Mouse (Mus musculus) kidney, embryonic 14.5 days (tissue): Measurements from ENCODE around the gene Utp4. TPM values are rescaled to one million over a fixed set of nuclear protein-coding genes. Genes with fewer than 3 reads are reported as not detected.

Source experiments
- ATAC-seq: fragments of 200-750 bp; cut with Nextera tagmentation; 2 replicates; pipeline ENCODE4 v1.8.0; 2017; ENCODE audit warnings: moderate number of reproducible peaks, mild to moderate bottlenecking, moderate TSS enrichment, moderate library complexity; ENCODE audit not compliant: low FRiP score, low TSS enrichment
- H3K27ac ChIP-seq: fragments of 300-500 bp; sonication (generic); 2 replicates; pipeline ENCODE4 v1.5.1; 2014; ENCODE audit warnings: low read depth, mild to moderate bottlenecking, low read length, moderate library complexity, mixed read lengths
- H3K27me3 ChIP-seq: fragments of 300-500 bp; sonication (generic); 2 replicates; pipeline ENCODE4 v1.6.1; 2014; ENCODE audit warnings: mild to moderate bottlenecking, low read length; ENCODE audit not compliant: control insufficient read depth, insufficient read depth
- H3K36me3 ChIP-seq: fragments of 300-500 bp; sonication (generic); 2 replicates; pipeline ENCODE4 v1.6.1; 2014; ENCODE audit warnings: low read length, mixed read lengths; ENCODE audit not compliant: control insufficient read depth, insufficient read depth
- H3K4me1 ChIP-seq: fragments of 300-500 bp; sonication (generic); 2 replicates; pipeline ENCODE4 v1.6.1; 2014; ENCODE audit warnings: low read length, mixed read lengths; ENCODE audit not compliant: control insufficient read depth, insufficient read depth
- H3K4me2 ChIP-seq: fragments of 300-500 bp; sonication (generic); replicated peaks from 2 replicates; pipeline ENCODE4 v1.6.1; 2014; ENCODE audit warnings: low read depth, mild to moderate bottlenecking, low read length
- H3K4me3 ChIP-seq: fragments of 300-500 bp; sonication (generic); 2 replicates; pipeline ENCODE4 v1.5.1; 2014; ENCODE audit warnings: mild to moderate bottlenecking, low read length
- H3K9ac ChIP-seq: fragments of 300-500 bp; sonication (generic); 2 replicates; pipeline ENCODE4 v1.6.1; 2014; ENCODE audit warnings: low read depth, mild to moderate bottlenecking, low read length, moderate library complexity
- H3K9me3 ChIP-seq: fragments of 300-500 bp; sonication (generic); 2 replicates; pipeline ENCODE4 v1.6.1; 2016; ENCODE audit warnings: low read length; ENCODE audit not compliant: control insufficient read depth
- WGBS: fragments of 180-500 bp; shearing (Covaris S2); extraction: QIAGEN DNeasy Blood & Tissue Kit; methylation state at CpG from one replicate; pipeline ENCODE4 v1.1.7; 2014; 5-methylcytosine and 5-hydroxymethylcytosine counted together
- polyA plus RNA-seq: library from polyadenylated mRNA; unstranded; fragments of >200 nt; fragmentation: Nextera tagmentation; extraction: Ambion mirVana; gene quantifications from 2 replicates; pipeline ENCODE4 v1.2.1, GENCODE M21; 2014

Utp4 gene
- polyA plus RNA-seq, 1 experiment from 2014 or later = 92.6 TPM

DNA sequence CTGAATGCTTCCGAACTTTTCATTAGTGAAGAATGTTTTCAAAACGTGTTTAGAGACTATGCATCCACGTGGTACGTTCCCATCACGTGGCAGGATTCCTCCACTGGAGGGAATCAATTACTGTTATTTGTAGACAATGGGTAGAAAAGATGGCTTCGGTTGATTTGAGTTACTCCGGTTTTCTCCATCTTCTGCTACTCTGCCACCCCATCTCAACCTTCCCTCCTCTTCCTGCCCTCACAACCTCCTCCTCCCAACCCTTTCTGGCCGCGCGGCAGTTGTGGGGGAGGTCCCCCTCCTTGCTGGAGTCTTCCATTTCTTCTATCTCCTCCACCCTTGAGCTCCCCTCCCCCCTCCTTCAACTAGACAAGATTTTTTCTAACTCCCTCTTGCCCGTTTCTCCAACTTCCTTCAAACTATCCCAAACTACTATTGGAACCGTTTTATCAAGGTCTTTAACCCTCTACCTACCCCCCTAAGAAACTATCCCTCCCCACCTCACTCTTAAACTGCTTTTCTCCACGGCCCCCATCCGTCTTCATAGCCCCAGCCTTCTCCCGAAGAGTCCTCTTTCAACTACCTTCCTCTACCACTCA lies 1.1 kb upstream of the Utp4 start:
- H3K36me3 ChIP-seq = peaks cover 19% of the 10 kb centered on the region
- peak overlapping the region; percentile 91 for H3K4me3 ChIP-seq
- ATAC-seq = 0 out of 2 replicates have a peak, but pooled peaks have one; percentile 22
- no peaks in the 10 kb centered on the region for H3K27me3 ChIP-seq
- H3K9me3 ChIP-seq = no peaks in the 10 kb centered on the region
- H3K9ac ChIP-seq = peak overlapping the region; percentile 99
- H3K4me2 ChIP-seq = peak overlapping the region; percentile 60
- H3K4me1 ChIP-seq = peaks cover 20% of the 10 kb centered on the region
- H3K27ac ChIP-seq = peak overlapping the region; percentile 98
- under 1% methylated on average over 15 of the region's 15 CpGs for WGBS

DNA sequence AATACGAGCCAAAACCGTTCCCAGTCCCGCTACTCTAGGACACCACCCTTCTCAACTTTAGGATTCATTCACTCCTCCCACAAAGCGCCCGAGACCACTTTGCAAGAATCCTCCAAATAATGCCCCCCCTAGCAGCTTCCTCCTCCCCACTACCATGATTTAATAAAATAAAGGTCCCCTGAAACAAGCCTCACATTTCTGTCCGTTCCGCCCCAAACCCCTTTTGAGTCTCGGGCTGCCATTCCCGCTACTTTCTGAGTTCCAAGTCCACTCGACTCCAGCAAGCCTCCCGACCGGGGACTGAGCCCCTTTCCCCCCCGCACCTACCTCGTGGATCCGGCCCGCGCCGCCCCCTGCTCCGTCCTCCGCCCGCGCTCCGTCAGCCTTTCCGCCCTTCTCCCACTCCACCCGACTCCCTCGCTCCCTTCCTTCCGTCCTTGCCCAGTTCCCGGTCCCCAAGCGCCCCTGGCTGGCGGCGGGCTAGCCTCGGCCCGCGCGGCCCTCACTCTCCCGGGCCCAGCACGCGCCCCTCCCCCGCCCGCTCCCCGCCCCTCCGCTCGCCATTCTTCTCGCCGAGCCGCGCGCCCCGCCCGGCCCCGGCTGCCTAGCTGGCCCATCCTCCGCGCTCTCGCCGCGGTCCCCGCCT lies 507 bp upstream of the Utp4 start:
- 1% methylated on average over 56 of the region's 57 CpGs for WGBS
- Histone ChIP-seq H3K27ac (peak overlapping the region; percentile 98), H3K4me3 (peak overlapping the region; percentile 91), H3K36me3 (peaks cover 23% of the 10 kb centered on the region), H3K9me3 (no peaks in the 10 kb centered on the region), H3K9ac (peak overlapping the region; percentile 99), H3K4me1 (peaks cover 20% of the 10 kb centered on the region), H3K27me3 (no peaks in the 10 kb centered on the region), H3K4me2 (peak overlapping the region; percentile 60)
- peak; percentile 87 for ATAC-seq

DNA sequence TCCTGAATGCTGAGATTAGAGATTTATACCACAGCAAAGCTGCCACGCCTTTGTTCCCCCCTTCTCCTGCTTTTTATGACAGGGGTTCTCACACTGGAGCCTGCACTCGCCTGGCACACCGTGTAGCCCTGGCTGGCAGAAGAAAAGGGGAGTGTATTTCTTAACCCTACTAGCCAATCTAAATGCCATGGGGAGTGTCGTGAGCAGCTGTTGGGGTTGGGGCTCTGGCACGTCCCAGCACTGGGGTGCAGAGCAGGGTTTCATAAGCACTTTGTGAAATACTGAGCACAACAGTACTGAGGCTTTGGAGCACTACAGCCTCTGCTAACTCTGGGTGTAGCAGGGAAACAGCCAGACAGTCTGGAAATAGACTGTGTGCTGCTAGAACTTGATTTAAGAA lies 6.0 kb downstream of the Utp4 start:
- Histone ChIP-seq H3K4me1 (peaks cover 4% of the 10 kb centered on the region; the same call in 1 of the 2 replicates), H3K4me3 (no peak overlapping the region), H3K4me2 (no peak overlapping the region), H3K9ac (no peak overlapping the region), H3K27ac (no peak overlapping the region), H3K9me3 (no peaks in the 10 kb centered on the region), H3K27me3 (no peaks in the 10 kb centered on the region), H3K36me3 (peaks cover 83% of the 10 kb centered on the region)
- no peak for ATAC-seq
- WGBS = 82% methylated on average over 5 of the region's 5 CpGs

DNA sequence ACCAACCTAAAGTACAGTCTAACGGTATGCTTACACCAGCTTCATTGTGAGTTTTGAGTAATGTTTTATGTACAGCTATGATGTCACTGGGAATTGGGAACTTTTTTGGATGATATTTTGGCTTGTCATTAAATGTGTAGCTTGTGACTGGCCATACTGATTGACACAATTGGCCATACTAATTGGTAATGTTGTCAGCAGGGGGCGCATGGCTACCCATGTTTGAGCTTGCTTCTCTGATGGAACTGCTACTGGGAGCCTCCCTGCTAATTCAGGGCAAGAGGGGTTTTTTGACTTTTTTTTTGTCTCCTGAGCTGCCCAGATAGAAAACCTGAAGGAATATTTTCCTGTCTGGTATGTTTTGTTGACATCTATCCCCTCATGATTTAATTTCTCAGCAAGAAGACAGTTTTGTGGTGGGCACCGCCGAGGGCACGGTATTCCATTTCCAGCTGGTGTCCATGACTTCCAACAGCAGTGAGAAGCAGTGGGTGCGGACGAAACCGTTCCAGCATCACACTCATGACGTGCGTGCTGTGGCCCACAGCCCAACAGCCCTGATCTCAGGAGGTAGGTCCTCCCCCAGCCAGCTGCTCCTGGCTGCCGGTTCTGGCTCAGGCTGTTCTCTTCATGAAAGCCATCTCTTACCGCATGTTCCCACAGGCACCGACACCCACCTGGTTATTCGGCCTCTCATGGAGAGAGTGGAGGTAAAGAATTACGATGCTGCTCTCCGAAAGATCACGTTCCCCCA lies 12.5 kb downstream of the Utp4 start:
- no peak overlapping the region for H3K4me3 ChIP-seq
- no peak overlapping the region for H3K27ac ChIP-seq
- no peak overlapping the region for H3K4me2 ChIP-seq
- no peaks in the 10 kb centered on the region for H3K4me1 ChIP-seq
- no peak for ATAC-seq
- peaks cover 81% of the 10 kb centered on the region for H3K36me3 ChIP-seq
- no peaks in the 10 kb centered on the region for H3K27me3 ChIP-seq
- 93% methylated on average over 17 of the region's 17 CpGs for WGBS
- H3K9me3 ChIP-seq = no peaks in the 10 kb centered on the region
- H3K9ac ChIP-seq = no peak overlapping the region

DNA sequence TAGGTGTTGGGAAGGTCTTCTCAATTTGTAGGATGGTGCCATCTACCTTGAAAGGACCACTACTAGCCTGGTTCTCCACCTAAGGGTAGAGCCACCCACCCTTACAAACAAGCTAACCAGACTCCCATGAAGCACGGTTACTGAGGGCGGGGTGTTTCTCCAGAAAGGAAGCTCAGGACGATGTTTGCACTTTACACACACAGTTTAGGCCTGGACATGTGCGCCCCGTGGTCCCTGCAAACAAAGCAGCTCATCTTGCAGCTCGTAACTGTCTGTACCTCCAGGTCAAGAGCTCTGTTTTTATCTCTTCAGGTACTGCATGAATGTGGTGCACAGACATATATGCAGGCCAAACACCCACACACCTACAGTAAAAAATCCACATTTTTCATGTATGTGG lies 13.2 kb downstream of the Utp4 start:
- no peak overlapping the region for H3K4me3 ChIP-seq
- H3K36me3 ChIP-seq = peaks cover 80% of the 10 kb centered on the region
- no peaks in the 10 kb centered on the region for H3K9me3 ChIP-seq
- H3K4me2 ChIP-seq = no peak overlapping the region
- H3K27ac ChIP-seq = no peak overlapping the region
- no peaks in the 10 kb centered on the region for H3K27me3 ChIP-seq
- WGBS = 91% methylated on average over 6 of the region's 6 CpGs
- ATAC-seq = no peak
- H3K4me1 ChIP-seq = no peaks in the 10 kb centered on the region
- H3K9ac ChIP-seq = no peak overlapping the region

DNA sequence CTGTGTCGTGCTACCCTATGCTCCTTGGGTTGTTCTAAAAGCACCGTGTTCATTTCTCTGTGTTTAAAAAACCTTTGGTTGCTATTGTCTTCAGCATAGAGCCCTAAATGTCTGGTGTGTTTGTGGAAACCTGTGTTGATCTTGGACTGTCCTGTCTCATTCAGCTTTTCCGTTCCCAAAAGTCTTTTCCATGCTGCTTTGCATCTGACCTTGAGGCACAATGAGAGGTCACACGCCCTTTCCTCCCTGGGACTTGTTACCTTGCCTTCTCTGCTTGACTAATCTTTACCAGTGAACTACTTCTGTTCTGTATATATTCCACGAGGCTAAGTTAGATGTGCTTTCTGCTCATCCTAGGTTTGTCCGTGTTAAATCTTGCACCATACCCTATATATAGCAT lies 14.0 kb downstream of the Utp4 start:
- no peak overlapping the region for H3K9ac ChIP-seq
- 83% methylated on average over 6 of the region's 6 CpGs for WGBS
- no peak overlapping the region for H3K4me2 ChIP-seq
- no peaks in the 10 kb centered on the region for H3K27me3 ChIP-seq
- H3K36me3 ChIP-seq = peaks cover 80% of the 10 kb centered on the region
- no peaks in the 10 kb centered on the region for H3K4me1 ChIP-seq
- no peak for ATAC-seq
- no peak overlapping the region for H3K27ac ChIP-seq
- H3K9me3 ChIP-seq = no peaks in the 10 kb centered on the region
- H3K4me3 ChIP-seq = no peak overlapping the region

DNA sequence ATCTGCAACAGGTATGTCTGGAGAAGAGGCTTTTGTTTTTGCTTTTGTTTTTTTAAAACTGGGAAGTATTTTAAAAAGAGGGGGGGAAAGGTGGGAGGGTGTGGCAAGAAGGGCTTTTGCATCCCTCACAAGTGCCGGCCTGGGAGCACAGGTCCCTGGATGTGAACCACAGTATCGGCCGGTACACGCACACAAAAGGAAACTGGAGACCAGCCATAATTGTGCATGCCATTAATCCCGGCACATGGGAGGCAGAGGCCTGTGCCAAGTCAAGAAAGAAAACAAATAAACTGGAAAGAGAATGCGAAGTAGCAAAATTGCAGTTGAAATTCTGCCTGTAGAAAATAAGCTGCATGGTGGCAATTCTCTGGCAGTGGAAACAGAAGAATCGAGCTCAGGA lies 14.9 kb downstream of the Utp4 start:
- no peak overlapping the region for H3K4me3 ChIP-seq
- peaks cover 78% of the 10 kb centered on the region for H3K36me3 ChIP-seq
- no peaks in the 10 kb centered on the region for H3K4me1 ChIP-seq
- H3K9ac ChIP-seq = no peak overlapping the region
- no peak for ATAC-seq
- H3K4me2 ChIP-seq = no peak overlapping the region
- 84% methylated on average over 7 of the region's 7 CpGs for WGBS
- H3K27ac ChIP-seq = no peak overlapping the region
- no peaks in the 10 kb centered on the region for H3K27me3 ChIP-seq
- no peaks in the 10 kb centered on the region for H3K9me3 ChIP-seq

DNA sequence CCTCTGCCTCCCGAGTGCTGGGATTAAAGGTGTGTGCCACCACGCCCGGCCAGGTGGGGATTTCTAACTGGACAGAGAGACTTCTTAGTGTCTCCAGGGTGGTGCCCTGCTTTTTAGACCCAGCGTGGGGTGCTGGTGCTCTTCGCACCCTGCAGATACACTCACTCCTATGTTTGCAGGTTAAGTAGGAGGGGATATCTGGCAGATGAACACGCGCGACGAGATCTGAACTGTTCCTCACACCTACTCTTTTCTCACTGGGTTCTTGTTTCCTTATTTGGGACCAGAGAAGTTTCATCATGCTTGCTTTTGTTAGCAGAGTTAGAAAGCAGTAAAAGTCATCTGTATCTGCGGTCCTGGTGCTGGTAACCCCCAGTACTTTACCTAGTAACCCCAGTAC lies 20.2 kb downstream of the Utp4 start:
- no peaks in the 10 kb centered on the region for H3K27me3 ChIP-seq
- 98% methylated on average over 10 of the region's 10 CpGs for WGBS
- H3K9ac ChIP-seq = no peak overlapping the region
- H3K4me1 ChIP-seq = no peaks in the 10 kb centered on the region
- H3K4me3 ChIP-seq = no peak overlapping the region
- H3K9me3 ChIP-seq = no peaks in the 10 kb centered on the region
- peaks cover 76% of the 10 kb centered on the region for H3K36me3 ChIP-seq
- no peak overlapping the region for H3K27ac ChIP-seq
- ATAC-seq = no peak
- H3K4me2 ChIP-seq = no peak overlapping the region
